Mouse (Mus musculus) lung, embryonic 14.5 days (tissue): ENCODE data around the gene Zbtb5. TPM values are rescaled to one million over a fixed set of nuclear protein-coding genes. Genes with fewer than 3 reads are reported as not detected.
A peak's percentile ranks its signal among the peaks of the same experiment; 100 is the strongest.

Experiments used
- ATAC-seq: fragments of 200-750 bp; cut with Nextera tagmentation; 2 replicates; pipeline ENCODE4 v1.8.0; 2017; ENCODE audit warnings: mild to moderate bottlenecking, moderate TSS enrichment, moderate library complexity; ENCODE audit not compliant: insufficient read depth
- DNase-seq: peaks from one replicate; pipeline ENCODE4 v3.0.0-alpha.2; 2015
- H3K27ac ChIP-seq: fragments of 300-500 bp; sonication (generic); 2 replicates; pipeline ENCODE4 v1.5.1; 2014; ENCODE audit warnings: low read depth, mild to moderate bottlenecking, moderate library complexity
- H3K27me3 ChIP-seq: fragments of 300-500 bp; sonication (generic); 2 replicates; pipeline ENCODE4 v1.6.1; 2014; ENCODE audit warnings: low read length, control low read depth; ENCODE audit not compliant: insufficient read depth
- H3K36me3 ChIP-seq: fragments of 300-500 bp; sonication (generic); 2 replicates; pipeline ENCODE4 v1.6.1; 2014; ENCODE audit warnings: control low read depth; ENCODE audit not compliant: insufficient read depth
- H3K4me1 ChIP-seq: fragments of 300-500 bp; sonication (generic); 2 replicates; pipeline ENCODE4 v1.6.1; 2014; ENCODE audit warnings: antibody characterized with exemption, control low read depth; ENCODE audit not compliant: insufficient read depth
- H3K4me2 ChIP-seq: fragments of 300-500 bp; sonication (generic); 2 replicates; pipeline ENCODE4 v1.6.1; 2014; ENCODE audit warnings: mild to moderate bottlenecking
- H3K4me3 ChIP-seq: fragments of 300-500 bp; sonication (generic); 2 replicates; pipeline ENCODE4 v1.5.1; 2014; ENCODE audit warnings: low read depth, low read length
- H3K9ac ChIP-seq: fragments of 300-500 bp; sonication (generic); 2 replicates; pipeline ENCODE4 v1.6.1; 2014
- H3K9me3 ChIP-seq: fragments of 300-500 bp; sonication (generic); 2 replicates; pipeline ENCODE4 v1.6.1; 2016; ENCODE audit warnings: low read depth, low read length, control low read depth
- CTCF ChIP-seq: IDR thresholded peaks from 2 replicates; pipeline ENCODE4 v1.5.1; 2016; ENCODE audit warnings: antibody characterized with exemption, low read depth
- WGBS: fragments of 180-500 bp; shearing (Covaris S2); extraction: QIAGEN DNeasy Blood & Tissue Kit; methylation state at CpG from one replicate; pipeline ENCODE4 v1.1.7; 2014; 5-methylcytosine and 5-hydroxymethylcytosine counted together
- polyA plus RNA-seq: library from polyadenylated mRNA; unstranded; fragments of >200 nt; fragmentation: Nextera tagmentation; extraction: Ambion mirVana; gene quantifications from 2 replicates; pipeline ENCODE4 v1.2.1, GENCODE M21; 2014

Gene Zbtb5
- polyA plus RNA-seq, 1 experiment from 2014 or later, result 23.7 TPM

DNA sequence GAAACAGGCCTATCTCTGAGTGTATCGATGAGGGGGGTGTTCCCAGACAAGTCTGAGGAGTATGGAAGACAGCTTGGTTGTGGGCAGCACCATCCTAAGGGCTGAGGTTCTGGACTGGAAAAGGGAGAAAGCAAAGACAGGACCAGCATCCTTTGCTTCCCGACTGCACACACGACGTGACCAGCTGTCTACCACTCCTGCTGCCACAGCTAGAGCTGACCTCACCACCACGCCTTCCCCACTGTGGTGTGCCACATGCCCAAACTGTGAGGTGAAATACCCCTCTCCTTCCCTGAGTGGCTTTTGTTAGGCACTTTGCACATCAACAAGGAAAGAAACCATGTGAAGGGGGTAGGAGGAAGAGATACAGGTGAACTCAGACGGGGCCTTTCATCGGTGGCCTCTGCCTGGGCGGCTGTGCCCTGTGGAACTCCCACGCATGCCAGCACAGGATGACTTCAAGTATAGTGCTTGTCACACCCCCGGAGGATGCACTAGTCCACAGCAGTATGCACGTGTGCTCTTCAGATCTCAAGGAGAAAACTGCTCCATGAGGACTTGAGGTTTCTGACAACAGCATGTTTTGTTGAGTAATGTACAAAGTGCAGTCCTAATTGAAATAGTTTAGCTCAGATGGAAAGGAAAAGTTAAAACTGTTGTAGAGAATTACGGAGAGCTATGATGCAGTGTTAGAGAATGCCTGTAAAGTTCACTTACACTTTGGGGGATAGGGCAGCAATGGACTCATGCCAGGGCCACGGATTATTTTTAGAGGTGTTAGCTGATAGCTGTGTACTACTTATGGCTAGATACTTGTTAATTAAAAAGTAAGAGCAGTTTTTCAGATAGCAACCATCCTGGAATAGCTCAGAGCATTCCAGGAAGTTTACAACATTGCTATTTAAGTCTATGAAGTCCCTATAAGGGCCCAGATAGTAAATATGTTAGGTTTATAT lies 25.5 kb upstream of the Zbtb5 start:
- no peak overlapping the region for H3K4me3 ChIP-seq
- H3K27ac ChIP-seq, result no peak overlapping the region
- no peaks in the 10 kb centered on the region for H3K9me3 ChIP-seq
- no peak overlapping the region for H3K4me2 ChIP-seq
- no peak for TF ChIP-seq CTCF
- H3K27me3 ChIP-seq, result no peaks in the 10 kb centered on the region
- 78% methylated on average over 13 of the region's 13 CpGs for WGBS
- DNase-seq (peak; percentile 51), ATAC-seq (no peak)
- no peak overlapping the region for H3K9ac ChIP-seq
- no peaks in the 10 kb centered on the region for H3K4me1 ChIP-seq
- peaks cover 52% of the 10 kb centered on the region; the same call in 1 of the 2 replicates for H3K36me3 ChIP-seq

DNA sequence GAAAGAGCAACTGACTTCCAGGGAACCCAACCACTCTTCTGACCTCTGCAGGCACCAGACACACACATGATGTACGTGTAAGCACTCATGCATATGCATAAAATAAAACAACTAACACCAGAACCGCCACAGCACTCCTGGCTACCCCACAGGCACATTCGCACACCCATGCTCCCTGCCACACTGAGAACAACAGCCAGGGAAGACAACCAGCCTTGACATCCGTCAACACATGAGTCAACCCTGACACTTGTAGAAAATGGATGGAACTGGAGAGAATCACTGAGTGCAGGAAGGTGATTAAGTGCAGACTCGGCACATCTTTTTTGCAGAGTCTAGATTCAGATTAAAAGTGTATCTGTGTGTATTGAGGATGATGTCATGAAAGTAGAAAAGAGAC lies 24.4 kb upstream of the Zbtb5 start:
- no peak for TF ChIP-seq CTCF
- Histone ChIP-seq H3K9me3 (no peaks in the 10 kb centered on the region), H3K27ac (no peak overlapping the region), H3K9ac (no peak overlapping the region), H3K4me1 (no peaks in the 10 kb centered on the region), H3K4me3 (no peak overlapping the region), H3K27me3 (no peaks in the 10 kb centered on the region), H3K4me2 (no peak overlapping the region), H3K36me3 (peaks cover 60% of the 10 kb centered on the region; the same call in 1 of the 2 replicates)
- DNase-seq, result no peak
- ATAC-seq, result no peak
- 73% methylated on average over 5 of the region's 5 CpGs for WGBS

DNA sequence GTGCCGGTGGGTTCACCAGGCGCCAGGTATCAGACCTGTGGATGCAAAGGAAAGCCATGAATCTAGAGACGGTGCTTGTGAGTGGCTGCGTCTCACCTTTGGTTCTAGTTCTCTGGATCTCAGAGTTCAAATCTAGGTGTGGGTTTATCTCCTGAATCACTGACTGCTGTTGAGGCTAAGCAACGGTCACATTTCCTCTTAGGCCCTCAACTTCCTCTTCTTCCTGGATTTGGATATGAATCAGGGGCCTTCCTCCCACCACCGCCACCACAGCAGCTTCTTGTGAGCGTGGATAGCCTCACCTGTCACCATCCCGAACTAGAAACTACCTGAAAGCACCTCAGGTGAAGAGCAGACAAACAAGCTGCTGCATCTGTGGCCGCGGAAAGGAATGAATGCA lies 23.8 kb upstream of the Zbtb5 start:
- Histone ChIP-seq H3K27ac (no peak overlapping the region), H3K27me3 (no peaks in the 10 kb centered on the region), H3K4me2 (no peak overlapping the region), H3K4me3 (no peak overlapping the region), H3K9ac (no peak overlapping the region), H3K4me1 (no peaks in the 10 kb centered on the region), H3K9me3 (no peaks in the 10 kb centered on the region), H3K36me3 (peaks cover 61% of the 10 kb centered on the region; the same call in 1 of the 2 replicates)
- no peak for DNase-seq
- ATAC-seq, result no peak
- no peak for TF ChIP-seq CTCF
- 90% methylated on average over 10 of the region's 10 CpGs for WGBS

DNA sequence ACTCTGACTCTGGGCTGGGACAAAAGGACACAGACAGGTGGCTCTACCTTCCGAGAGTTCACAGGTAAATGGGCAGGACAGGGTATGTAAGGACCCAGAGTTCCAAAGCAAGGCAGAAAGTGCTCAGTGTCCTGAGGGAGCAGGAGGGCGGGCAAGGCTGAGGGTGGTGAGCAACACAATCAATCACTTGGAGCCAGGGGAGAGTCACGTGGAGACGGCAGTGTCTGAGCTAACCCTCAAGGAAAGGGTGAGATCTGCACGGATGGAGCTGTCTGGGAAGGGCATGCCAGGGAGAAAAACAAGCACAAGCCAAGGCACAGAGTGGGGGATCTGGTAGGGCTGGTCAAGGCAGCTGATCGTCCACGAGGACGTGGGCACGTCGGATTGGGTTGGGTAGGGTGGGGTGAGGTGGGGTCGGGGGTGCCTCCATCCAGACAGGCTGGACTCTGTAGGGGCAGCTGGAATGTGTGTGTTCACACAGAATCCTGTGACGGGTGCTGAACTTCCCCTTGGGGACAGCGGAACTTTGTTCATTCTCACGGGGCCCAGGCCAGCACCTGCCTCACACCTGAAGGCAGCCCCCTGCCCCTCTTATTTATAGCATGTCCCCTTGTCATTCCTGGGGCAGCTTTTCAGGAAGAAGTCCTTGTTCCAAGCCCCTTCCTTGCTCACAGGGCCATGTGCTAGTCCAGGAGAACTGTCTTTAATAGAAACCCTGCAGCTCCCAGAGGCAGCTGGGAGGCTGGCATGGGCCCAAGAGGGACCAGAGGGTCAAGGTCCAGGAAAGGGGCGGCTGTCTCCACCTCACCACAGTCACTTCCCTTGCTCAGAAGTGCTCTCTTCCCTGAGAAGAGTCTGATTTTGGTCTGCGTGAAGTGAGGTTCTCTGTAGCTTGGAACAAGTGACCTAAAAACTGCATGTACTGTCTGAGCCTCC lies 22.7 kb upstream of the Zbtb5 start:
- WGBS, result 52% methylated on average over 16 of the region's 16 CpGs
- Histone ChIP-seq H3K27ac (no peak overlapping the region), H3K27me3 (no peaks in the 10 kb centered on the region), H3K9me3 (no peaks in the 10 kb centered on the region), H3K9ac (no peak overlapping the region), H3K4me2 (no peak overlapping the region), H3K4me3 (no peak overlapping the region), H3K4me1 (no peaks in the 10 kb centered on the region), H3K36me3 (peaks cover 60% of the 10 kb centered on the region; the same call in 1 of the 2 replicates)
- TF ChIP-seq CTCF, result no peak
- DNase-seq (peak; percentile 51), ATAC-seq (no peak; the same call in 1 of the 2 replicates)

DNA sequence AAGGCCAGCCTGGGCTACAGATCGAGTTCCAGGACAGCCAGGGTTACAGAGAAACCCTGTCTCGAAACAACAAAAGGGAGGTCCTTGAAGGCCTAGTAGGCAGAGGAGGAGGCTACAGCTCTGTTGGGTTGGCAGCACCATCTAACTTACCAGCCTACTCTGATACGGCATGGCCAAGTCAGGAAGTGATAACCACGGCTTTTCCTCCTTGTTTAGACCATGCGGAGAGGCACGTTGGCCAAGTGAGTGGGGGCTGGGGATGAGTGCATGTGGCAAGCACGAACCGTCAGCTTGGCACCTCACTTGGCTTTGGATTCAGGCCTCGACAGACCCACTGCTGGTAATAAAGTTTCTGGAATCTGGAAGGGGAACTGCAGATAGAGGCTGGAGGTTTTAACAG lies 20.4 kb upstream of the Zbtb5 start:
- 82% methylated on average over 9 of the region's 9 CpGs for WGBS
- TF ChIP-seq CTCF, result no peak
- H3K27me3 ChIP-seq, result no peaks in the 10 kb centered on the region
- H3K9ac ChIP-seq, result no peak overlapping the region
- no peak overlapping the region for H3K27ac ChIP-seq
- DNase-seq, result no peak
- H3K4me1 ChIP-seq, result no peaks in the 10 kb centered on the region
- H3K4me3 ChIP-seq, result no peak overlapping the region
- H3K36me3 ChIP-seq, result peaks cover 78% of the 10 kb centered on the region
- no peak overlapping the region for H3K4me2 ChIP-seq
- ATAC-seq, result no peak
- H3K9me3 ChIP-seq, result no peaks in the 10 kb centered on the region

DNA sequence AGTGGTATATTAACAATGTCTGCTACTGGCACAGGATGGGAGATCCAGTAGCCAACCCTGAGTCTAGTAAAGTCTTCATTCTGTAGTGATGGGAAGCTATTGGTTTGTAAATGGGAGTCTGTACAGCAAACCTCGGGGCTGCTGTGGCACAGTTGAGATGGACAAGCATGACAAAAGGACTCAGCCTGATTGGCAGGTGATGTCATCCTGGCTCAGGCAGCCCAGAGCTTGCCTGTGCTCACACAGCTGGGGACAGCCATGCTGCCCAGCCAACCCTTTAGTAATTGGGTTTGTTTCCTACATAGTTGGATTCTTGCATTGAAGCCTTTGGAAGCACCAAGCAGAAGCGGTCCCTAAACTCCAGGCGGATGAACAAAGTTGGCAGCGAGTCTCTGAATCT lies 14.2 kb upstream of the Zbtb5 start:
- Histone ChIP-seq H3K27ac (no peak overlapping the region), H3K36me3 (peaks cover 68% of the 10 kb centered on the region), H3K9ac (no peak overlapping the region), H3K4me1 (no peaks in the 10 kb centered on the region), H3K9me3 (no peaks in the 10 kb centered on the region), H3K4me2 (no peak overlapping the region), H3K27me3 (no peaks in the 10 kb centered on the region), H3K4me3 (no peak overlapping the region)
- DNase-seq (no peak), ATAC-seq (no peak)
- no peak for TF ChIP-seq CTCF
- 93% methylated on average over 4 of the region's 4 CpGs for WGBS
